Mouse (Mus musculus): ENCODE results near the gene Cherp.

Cherp gene

DNA sequence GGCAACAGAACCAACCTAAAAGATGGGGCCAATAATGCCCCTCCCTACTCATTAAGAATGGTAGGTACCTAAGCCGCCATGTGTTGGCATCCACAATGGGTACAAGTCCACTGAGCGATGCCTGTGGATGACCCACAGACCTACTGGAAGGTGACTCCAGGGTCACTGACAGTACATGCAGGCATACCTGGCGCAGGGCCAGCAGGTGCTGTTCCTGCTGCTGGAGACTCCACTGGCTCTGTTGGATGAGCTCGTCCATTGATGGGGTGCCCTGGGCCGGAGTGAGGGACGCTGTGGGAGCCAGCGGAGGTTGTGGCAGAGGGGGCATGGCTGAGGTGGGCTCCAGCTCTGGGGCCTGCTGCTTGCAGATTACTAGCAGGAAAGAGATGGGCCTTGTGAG is 4.3 kb downstream of the Cherp start:
- no peak for DNase-seq (ENCODE audit: low spot score in 2 of 2)

- no peak for DNase-seq (ENCODE audit: low spot score in 2 of 2)
Observed at GRCm38 (mm10) chr8:72469984-72470383, 5.0 kb downstream of the Cherp start.

- no peak for DNase-seq (ENCODE audit: low spot score in 2 of 2)
Observed at GRCm38 (mm10) chr8:72469243-72469642, 5.8 kb downstream of the Cherp start.

GRCm38 (mm10) chr8:72464211-72464610 is 10.8 kb downstream of the Cherp start:
- DNase-seq (ENCODE audit: low spot score in 2 of 2): no peak

GRCm38 (mm10) chr8:72459881-72460533 is 15.0 kb downstream of the Cherp start:
- no peak for DNase-seq (ENCODE audit: low spot score in 2 of 2)

DNA sequence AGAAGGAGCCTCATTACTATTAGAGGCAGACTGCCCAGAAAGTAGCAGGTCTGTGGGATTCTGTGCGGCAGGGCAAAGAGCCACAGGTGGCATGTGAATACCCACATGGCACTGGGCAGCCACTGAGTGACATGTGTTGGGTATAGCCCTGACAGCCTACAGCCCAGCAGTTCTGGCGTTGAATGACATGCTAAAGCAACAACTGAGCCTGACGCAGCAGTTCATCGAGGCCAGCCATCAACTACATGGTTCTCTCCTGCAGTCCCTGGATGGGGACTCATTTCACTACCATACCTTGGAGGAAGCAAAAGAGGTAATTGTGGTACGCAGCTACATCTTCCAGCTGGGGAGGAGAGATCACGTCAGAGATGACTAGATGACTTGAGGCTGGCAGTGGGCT is 16.6 kb downstream of the Cherp start:
- no peak for DNase-seq (ENCODE audit: low spot score in 2 of 2)

DNA sequence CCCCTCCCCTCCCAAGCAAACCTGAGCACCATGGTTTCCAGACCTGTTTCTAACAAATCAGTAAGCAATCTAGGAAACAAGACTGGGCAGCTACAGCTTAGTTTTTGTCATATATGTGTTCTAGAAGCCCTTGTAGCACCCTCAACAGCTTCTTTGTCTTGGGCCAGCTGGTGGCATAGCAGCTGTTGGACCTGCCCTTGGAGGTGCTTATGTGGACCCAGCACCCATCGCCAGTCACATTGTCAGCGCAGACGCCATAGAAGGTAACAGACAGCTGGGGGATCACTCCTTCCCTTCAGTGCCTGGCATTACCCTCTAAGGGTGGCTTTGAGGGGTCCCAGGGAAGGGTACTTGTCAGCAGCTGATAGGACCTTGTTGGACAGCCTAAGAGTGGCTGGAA is 17.2 kb downstream of the Cherp start:
- DNase-seq (ENCODE audit: low spot score in 2 of 2): no peak

DNA sequence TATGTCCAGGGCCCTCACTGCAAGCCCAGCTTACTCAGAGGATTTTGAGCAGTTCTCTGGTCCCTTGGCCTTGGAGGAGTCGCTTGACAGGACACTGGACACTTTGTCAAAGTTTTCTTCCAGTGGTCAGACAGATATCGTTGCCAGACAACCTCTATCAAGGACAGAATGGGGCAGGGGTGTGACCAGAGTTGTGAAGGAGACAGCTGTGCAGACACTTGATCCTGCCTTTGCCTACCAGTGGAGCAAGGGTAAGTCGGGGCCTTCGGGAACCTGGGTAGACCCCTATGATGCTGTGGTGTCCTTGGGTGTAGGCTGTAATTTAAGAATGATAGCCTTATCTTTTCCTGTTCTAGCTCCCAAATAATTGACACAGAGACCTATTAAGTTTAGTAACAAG is 19.7 kb downstream of the Cherp start:
- DNase-seq (ENCODE audit: low spot score in 2 of 2): no peak

DNA sequence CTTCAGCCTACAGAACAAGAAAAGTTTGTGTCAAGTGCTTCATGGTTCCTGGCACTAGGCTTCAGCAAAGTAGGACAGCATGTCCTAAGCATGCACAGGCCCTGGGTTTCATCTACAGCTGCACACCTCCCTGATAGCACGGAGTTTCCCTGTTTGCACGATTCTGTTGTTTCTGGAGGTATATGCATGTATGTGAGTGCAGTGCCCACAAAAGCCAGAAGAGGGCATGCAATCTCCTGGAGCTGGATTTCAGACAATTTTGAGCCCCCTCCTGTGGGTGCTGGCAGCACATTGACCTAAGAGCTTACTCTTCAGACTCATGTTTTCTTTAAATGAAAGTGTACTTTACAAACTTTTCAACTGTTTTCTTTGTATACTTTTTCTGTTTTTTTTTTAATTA is 21.1 kb downstream of the Cherp start:
- no peak for DNase-seq (ENCODE audit: low spot score in 2 of 2)

DNA sequence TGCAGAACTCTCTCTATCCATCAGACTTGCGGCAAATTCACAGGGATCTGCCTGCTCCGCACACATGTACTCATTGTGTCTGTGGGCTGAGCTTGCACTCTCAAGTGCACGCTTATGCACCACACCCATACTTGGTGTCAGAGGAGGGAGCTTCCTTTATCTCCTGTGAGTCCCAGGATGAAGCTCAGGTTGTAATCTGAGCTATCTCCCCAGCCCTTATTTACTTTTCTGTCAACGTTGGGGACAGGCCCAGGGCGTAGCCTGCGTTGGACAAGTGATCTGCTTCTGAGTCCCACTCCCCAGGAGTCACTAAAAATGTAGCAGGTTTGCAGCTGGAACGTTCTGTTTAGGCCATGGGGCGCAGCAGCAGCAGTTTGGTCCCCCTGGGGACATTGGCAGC is 23.5 kb downstream of the Cherp start:
- DNase-seq (ENCODE audit: low spot score in 2 of 2): no peak

- DNase-seq (ENCODE audit: low spot score in 2 of 2): peak in 1 of 2 experiments; percentile 41
Observed at GRCm38 (mm10) chr8:72445071-72445470, 30.0 kb downstream of the Cherp start.

- DNase-seq (ENCODE audit: low spot score in 2 of 2): no peak
Observed at GRCm38 (mm10) chr8:72443994-72444350, 31.1 kb downstream of the Cherp start.

GRCm38 (mm10) chr8:72443338-72443993 is 31.6 kb downstream of the Cherp start, which contains the start of the genes Calr3 and 1700030K09Rik:
Gene Calr3, minus strand, starts transcription at chr8:72443870.
Gene 1700030K09Rik, plus strand, starts transcription at chr8:72443880.
- DNase-seq (ENCODE audit: low spot score in 2 of 2): peak; percentile 92 to 96

DNA sequence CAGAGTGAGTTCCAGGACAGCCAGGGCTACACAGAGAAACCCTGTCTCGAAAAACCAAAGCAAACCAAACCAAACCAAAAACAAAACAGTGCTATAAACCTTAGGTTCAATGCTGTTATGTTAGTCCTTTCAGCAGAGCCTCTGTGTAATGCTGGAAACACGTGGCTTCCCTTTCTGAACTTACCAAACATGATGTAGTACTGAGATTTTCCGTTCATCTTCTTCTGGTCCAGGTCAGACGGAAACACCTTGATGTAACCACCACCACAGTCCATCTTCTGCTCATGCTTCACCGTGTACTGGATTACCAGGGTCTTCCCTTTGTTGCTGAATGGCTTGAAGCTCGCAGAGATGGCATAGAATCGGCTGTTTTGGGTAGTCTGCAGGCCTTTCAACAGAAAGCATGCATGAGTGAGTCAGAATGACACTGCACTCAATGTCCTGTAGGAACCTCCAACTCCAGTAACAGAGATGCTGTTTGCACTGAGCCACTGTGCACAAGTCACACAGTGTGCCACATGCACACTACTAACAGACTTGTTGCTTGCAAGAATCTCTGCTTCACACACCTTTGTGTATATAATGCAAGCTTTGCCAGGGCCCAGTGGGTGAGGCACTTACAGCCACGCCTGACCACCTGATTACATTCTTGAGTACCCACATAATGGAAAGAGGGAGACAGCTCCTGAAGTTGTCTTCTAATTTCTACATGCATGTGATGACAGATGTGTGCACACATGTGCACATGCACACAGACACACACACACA is 36.6 kb downstream of the Cherp start:
- no peak for DNase-seq (ENCODE audit: low spot score in 2 of 2)

- peak in 1 of 2 experiments; percentile 27 for DNase-seq (ENCODE audit: low spot score in 2 of 2)
Observed at GRCm38 (mm10) chr8:72434952-72435351, 40.1 kb downstream of the Cherp start.

DNA sequence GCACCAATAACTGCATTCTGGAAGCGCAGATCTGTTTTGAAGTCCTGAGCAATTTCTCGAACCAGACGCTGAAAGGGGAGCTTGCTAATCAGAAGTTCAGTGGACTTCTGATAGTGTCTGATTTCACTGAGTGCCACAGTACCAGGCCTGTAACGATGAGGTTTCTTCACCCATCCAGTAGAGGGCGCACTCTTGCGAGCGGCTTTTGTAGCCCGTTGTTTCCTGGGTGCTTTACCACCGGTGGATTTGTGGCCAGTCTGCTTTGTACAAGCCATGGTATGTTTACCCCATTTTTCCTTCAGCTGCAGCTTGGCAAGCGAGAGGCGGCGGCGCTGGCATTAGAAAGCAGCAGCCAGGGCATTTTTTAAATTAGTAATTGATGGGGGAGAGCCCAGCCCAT is 45.4 kb downstream of the Cherp start:
- peak; percentile 27 to 44 for DNase-seq (ENCODE audit: low spot score in 2 of 2)

GRCm38 (mm10) chr8:72422926-72423325 is 52.1 kb downstream of the Cherp start:
- DNase-seq (ENCODE audit: low spot score in 2 of 2): no peak

DNA sequence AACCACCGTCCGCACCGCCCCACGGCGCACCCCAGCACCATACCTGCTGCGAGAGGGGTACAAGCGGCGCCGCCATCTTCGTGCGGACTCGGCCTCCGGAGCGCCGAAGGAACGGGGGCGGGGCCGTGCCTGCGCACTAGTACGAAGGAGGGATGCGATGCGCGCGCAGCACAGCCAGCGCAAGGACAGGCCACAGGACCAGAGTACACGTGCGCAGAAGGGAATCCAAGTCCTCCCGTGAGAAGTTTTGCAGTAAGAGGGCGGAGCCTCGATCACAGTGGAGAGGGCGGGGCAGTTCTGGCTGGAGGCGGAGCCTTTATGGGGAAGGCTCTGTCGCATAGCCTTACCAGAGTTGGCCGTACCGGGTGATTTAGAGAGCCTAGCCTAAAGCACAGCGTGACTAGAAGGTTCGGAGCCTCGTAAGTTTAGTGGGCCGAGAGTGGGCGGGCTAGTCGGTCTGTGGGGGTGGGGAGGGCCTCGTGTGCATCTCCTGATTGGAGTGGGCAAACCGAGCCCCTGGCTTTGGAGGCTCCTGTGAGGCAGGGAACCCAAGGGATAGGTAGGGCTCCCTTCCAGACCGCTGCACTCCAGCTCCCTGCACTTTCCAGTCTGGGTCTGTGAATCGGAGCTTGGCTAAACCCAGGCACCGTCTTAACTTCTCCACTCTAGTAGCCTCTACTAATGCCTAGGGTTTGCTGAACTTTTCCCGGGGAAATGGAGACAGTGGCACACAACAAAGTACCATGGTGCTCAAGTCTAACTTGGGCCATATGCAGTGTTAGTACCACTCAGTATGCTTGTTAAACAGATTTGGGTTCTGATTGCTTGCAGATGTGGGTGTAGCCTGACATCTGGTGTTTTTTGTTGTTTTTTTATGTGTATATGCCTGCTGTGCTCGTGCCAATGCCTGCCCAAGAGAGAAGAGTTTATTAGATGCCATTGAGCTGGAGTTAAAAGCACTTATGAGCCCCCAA is 53.4 kb downstream of the Cherp start, which contains the start of gene Eps15l1:
TSS of gene Eps15l1 (minus strand) at position 99 of the 974 bp plus-strand sequence.
- peak; percentile 98 for DNase-seq (ENCODE audit: low spot score in 2 of 2)

GRCm38 (mm10) chr8:72420571-72421361 is 54.3 kb downstream of the Cherp start:
- DNase-seq (ENCODE audit: low spot score in 2 of 2): peak; percentile 36 to 49

- DNase-seq (ENCODE audit: low spot score in 2 of 2): no peak
Observed at GRCm38 (mm10) chr8:72418073-72418472, 57.0 kb downstream of the Cherp start.

- DNase-seq (ENCODE audit: low spot score in 2 of 2): peak; percentile 22 to 26
Observed at GRCm38 (mm10) chr8:72415252-72415651, 59.8 kb downstream of the Cherp start.
